Comparison of ENCODE assay signal across 10 mouse cellular contexts in genomic region chr7:131897282-131897681, GRCm38 (mm10).
DNase-seq lines count a peak whose midpoint lies in the region; ATAC-seq and TF ChIP-seq lines count a peak whose summit lies in the region.
"Had no signal": no experiment of that assay in that cellular context is flagged by ENCODE, and none has a peak within 500 bp of the region (broad histone marks: within the 10 kb centered on the region; RNA-seq: fewer than 3 reads in every experiment).

No protein-coding gene starts in this region.

- H3K4me1 ChIP-seq in forebrain, embryonic 14.5 days (ENCODE audit: control insufficient read depth, insufficient read depth, low read length) = no peaks in the 10 kb centered on the region
- H3K4me1 ChIP-seq in forebrain, embryonic 10.5 days = 0 out of 2 replicates have a peak, but pooled peaks cover 4% of the 10 kb centered on the region
- no peaks in the 10 kb centered on the region for H3K4me1 ChIP-seq in liver, adult 2 months (ENCODE audit: control insufficient read depth, insufficient read depth, low read length)
- no peaks in the 10 kb centered on the region for H3K4me1 ChIP-seq in liver, embryonic 11.5 days (replicated peaks; ENCODE audit: control insufficient read depth, insufficient read depth, low read length)
- H3K4me1 ChIP-seq in limb, embryonic 14.5 days (ENCODE audit: control insufficient read depth, insufficient read depth, low read length) = no peaks in the 10 kb centered on the region
- H3K4me1 ChIP-seq: midbrain, embryonic 12.5 days had no signal

- H3K79me2 ChIP-seq in liver, adult 2 months (ENCODE audit: control insufficient read depth, insufficient read depth, low read length) = no peaks in the 10 kb centered on the region

- H3K4me3 ChIP-seq in forebrain, embryonic 14.5 days (ENCODE audit: low read depth, low read length) = no peak overlapping the region
- no peak overlapping the region for H3K4me3 ChIP-seq in forebrain, embryonic 10.5 days
- H3K4me3 ChIP-seq in liver, adult 2 months (ENCODE audit: insufficient read depth, low read depth, low read length) = no peak overlapping the region
- H3K4me3 ChIP-seq in liver, embryonic 11.5 days (ENCODE audit: low read depth, low read length) = no peak overlapping the region
- no peak overlapping the region for H3K4me3 ChIP-seq in limb, embryonic 14.5 days (replicated peaks; ENCODE audit: low read length)
- H3K4me3 ChIP-seq: hindbrain, embryonic 15.5 days; midbrain, embryonic 12.5 days had no signal

- H3K9ac ChIP-seq in forebrain, embryonic 14.5 days (ENCODE audit: low read length) = no peak overlapping the region
- no peak overlapping the region for H3K9ac ChIP-seq in liver, adult 2 months (ENCODE audit: low read depth, low read length)
- no peak overlapping the region for H3K9ac ChIP-seq in liver, embryonic 11.5 days (ENCODE audit: low read depth, low read length)
- H3K9ac ChIP-seq in limb, embryonic 14.5 days (ENCODE audit: low read depth, low read length, severe bottlenecking) = no peak overlapping the region
- H3K9ac ChIP-seq: hindbrain, embryonic 15.5 days; midbrain, embryonic 12.5 days had no signal

- H3K9me3 ChIP-seq in forebrain, embryonic 14.5 days (replicated peaks; ENCODE audit: control insufficient read depth, low read length) = no peaks in the 10 kb centered on the region
- peaks cover 7% of the 10 kb centered on the region for H3K9me3 ChIP-seq in forebrain, embryonic 10.5 days
- no peaks in the 10 kb centered on the region for H3K9me3 ChIP-seq in liver, embryonic 11.5 days (ENCODE audit: control insufficient read depth, low read length)
- no peaks in the 10 kb centered on the region for H3K9me3 ChIP-seq in limb, embryonic 14.5 days (ENCODE audit: control insufficient read depth, low read length)
- H3K9me3 ChIP-seq: hindbrain, embryonic 15.5 days had no signal

- H3K27ac ChIP-seq in forebrain, embryonic 14.5 days (ENCODE audit: low read depth, low read length) = no peak overlapping the region
- no peak overlapping the region for H3K27ac ChIP-seq in forebrain, embryonic 10.5 days
- no peak overlapping the region for H3K27ac ChIP-seq in liver, adult 2 months (replicated peaks; ENCODE audit: insufficient read depth, low read depth, low read length)
- H3K27ac ChIP-seq in liver, embryonic 11.5 days (ENCODE audit: low read depth, low read length) = no peak overlapping the region
- H3K27ac ChIP-seq in limb, embryonic 14.5 days (replicated peaks; ENCODE audit: low read depth, low read length) = no peak overlapping the region
- H3K27ac ChIP-seq: hindbrain, embryonic 15.5 days; midbrain, embryonic 12.5 days had no signal

- peak; percentile 27; the same call in 1 of the 2 replicates for TF ChIP-seq CTCF in liver, adult 2 months (IDR thresholded peaks at IDR 0.05; ENCODE audit: low read depth, low read length)

- 19% methylated on average over 4 of the region's 4 CpGs for WGBS in forebrain, embryonic 14.5 days
- WGBS in forebrain, embryonic 10.5 days = 23% methylated on average over 4 of the region's 4 CpGs
- WGBS in liver, adult 2 months = 10% methylated on average over 4 of the region's 4 CpGs
- 11% methylated on average over 4 of the region's 4 CpGs for WGBS in liver, embryonic 11.5 days
- 23% methylated on average over 4 of the region's 4 CpGs for WGBS in limb, embryonic 14.5 days

- no peak overlapping the region for H3K4me2 ChIP-seq in forebrain, embryonic 14.5 days (ENCODE audit: low read length)
- H3K4me2 ChIP-seq in liver, embryonic 11.5 days = no peak overlapping the region
- no peak overlapping the region for H3K4me2 ChIP-seq in limb, embryonic 14.5 days (replicated peaks; ENCODE audit: low read depth, low read length, severe bottlenecking)
- H3K4me2 ChIP-seq: hindbrain, embryonic 15.5 days; midbrain, embryonic 12.5 days had no signal

- no peaks in the 10 kb centered on the region for H3K36me3 ChIP-seq in forebrain, embryonic 14.5 days (ENCODE audit: control insufficient read depth, insufficient read depth, low read length)
- no peaks in the 10 kb centered on the region for H3K36me3 ChIP-seq in forebrain, embryonic 10.5 days (replicated peaks)
- no peaks in the 10 kb centered on the region for H3K36me3 ChIP-seq in liver, adult 2 months (ENCODE audit: control insufficient read depth, insufficient read depth, low read length)
- H3K36me3 ChIP-seq in liver, embryonic 11.5 days (ENCODE audit: control insufficient read depth, insufficient read depth, low read length) = no peaks in the 10 kb centered on the region
- H3K36me3 ChIP-seq in limb, embryonic 14.5 days (ENCODE audit: control insufficient read depth, insufficient read depth, low read length) = no peaks in the 10 kb centered on the region
- H3K36me3 ChIP-seq: hindbrain, embryonic 15.5 days; midbrain, embryonic 12.5 days had no signal

- TF ChIP-seq POLR2A in liver, adult 2 months (IDR thresholded peaks at IDR 0.05; ENCODE audit: extremely low read depth, insufficient read depth, low read length) = no peak
- no peak for TF ChIP-seq POLR2A in limb, embryonic 14.5 days (IDR thresholded peaks at IDR 0.05; ENCODE audit: borderline replicate concordance, extremely low read depth, insufficient read depth, insufficient read length)

- no peak for ATAC-seq in forebrain, embryonic 14.5 days
- no peak for ATAC-seq in liver, embryonic 11.5 days (replicated peaks; ENCODE audit: low FRiP score)
- ATAC-seq in limb, embryonic 14.5 days (ENCODE audit: low FRiP score, low read depth) = no peak

- DNase-seq in forebrain, embryonic 14.5 days (ENCODE audit: low spot score) = peak; percentile 46
- DNase-seq in forebrain, embryonic 10.5 days (ENCODE audit: extremely low spot score, low spot score) = no peak
- no peak for DNase-seq in liver, adult 2 months (ENCODE audit: extremely low read depth, low read depth, low spot score)
- no peak for DNase-seq in liver, embryonic 11.5 days (ENCODE audit: low spot score)
- peak; percentile 35 for DNase-seq in cerebellum, adult 8-10 months
- peak; percentile 15 for DNase-seq in limb, embryonic 14.5 days (ENCODE audit: low spot score)
- no peak for DNase-seq in spleen, postnatal 4 days (ENCODE audit: low spot score in 2 of 2)
- no peak for DNase-seq in thymus, adult 18-20 months

- no peaks in the 10 kb centered on the region for H3K27me3 ChIP-seq in forebrain, embryonic 14.5 days (replicated peaks; ENCODE audit: control insufficient read depth, insufficient read depth, low read length)
- H3K27me3 ChIP-seq in forebrain, embryonic 10.5 days (ENCODE audit: poor library complexity, severe bottlenecking) = 0 out of 2 replicates have a peak, but pooled peaks cover 13% of the 10 kb centered on the region
- H3K27me3 ChIP-seq in liver, adult 2 months (ENCODE audit: control insufficient read depth, insufficient read depth, low read length) = no peaks in the 10 kb centered on the region
- H3K27me3 ChIP-seq in liver, embryonic 11.5 days (replicated peaks; ENCODE audit: control insufficient read depth, insufficient read depth, low read length) = no peaks in the 10 kb centered on the region
- no peaks in the 10 kb centered on the region for H3K27me3 ChIP-seq in limb, embryonic 14.5 days (ENCODE audit: control insufficient read depth, insufficient read depth, low read length)
- H3K27me3 ChIP-seq: hindbrain, embryonic 15.5 days; midbrain, embryonic 12.5 days had no signal

Comparison
In these comparisons a context has a peak if more than half of its experiments do, and no peak if none do; other contexts are left out.
1. DNase-seq: peak in forebrain, embryonic 14.5 days (single experiment), cerebellum, adult 8-10 months (single experiment) and limb, embryonic 14.5 days (single experiment); none in forebrain, embryonic 10.5 days (single experiment), liver, adult 2 months (single experiment), liver, embryonic 11.5 days (single experiment), spleen, postnatal 4 days (0 of 2) and thymus, adult 18-20 months (0 of 2).